ENCODE assay signal across 21 mouse cellular contexts in genomic region chr14:15365045-15365444, GRCm38 (mm10).
"Had no signal": no experiment of that assay in that cellular context is flagged by ENCODE, and none has a peak within 500 bp of the region (broad histone marks: within the 10 kb centered on the region; RNA-seq: fewer than 3 reads in every experiment).

No protein-coding gene starts in this region.

- H3K9ac ChIP-seq: limb, embryonic 12.5 days; limb, embryonic 15.5 days; liver, embryonic 14.5 days; liver, postnatal 0 days; lung, embryonic 14.5 days; midbrain, embryonic 15.5 days; neural tube, embryonic 13.5 days; stomach, embryonic 15.5 days had no signal

- H3K36me3 ChIP-seq: limb, embryonic 12.5 days; limb, embryonic 15.5 days; midbrain, embryonic 15.5 days; neural tube, embryonic 13.5 days; stomach, embryonic 15.5 days had no signal

- H3K4me1 ChIP-seq: limb, embryonic 12.5 days; limb, embryonic 15.5 days; midbrain, embryonic 15.5 days; neural tube, embryonic 13.5 days; stomach, embryonic 15.5 days had no signal

- H3K4me3 ChIP-seq: limb, embryonic 12.5 days; limb, embryonic 15.5 days; midbrain, embryonic 15.5 days; myocyte; neural tube, embryonic 13.5 days; stomach, embryonic 15.5 days had no signal

- H3K4me2 ChIP-seq: limb, embryonic 12.5 days; limb, embryonic 15.5 days; liver, embryonic 11.5 days; lung, embryonic 14.5 days; midbrain, embryonic 15.5 days; neural tube, embryonic 13.5 days; stomach, embryonic 15.5 days had no signal

- DNase-seq: kidney, adult 9 months; kidney, postnatal 14 days; kidney, postnatal 4 days; left cerebral cortex, postnatal 4 days; liver, postnatal 0 days; lung, embryonic 14.5 days; retina, postnatal 1 day; right cerebral cortex, postnatal 25 days; spleen, adult 18-20 months; thymus, adult 18-20 months; thymus, postnatal 36 days had no signal

- H3K9me3 ChIP-seq: limb, embryonic 12.5 days; limb, embryonic 15.5 days; midbrain, embryonic 15.5 days; neural tube, embryonic 13.5 days; stomach, embryonic 15.5 days had no signal

- ATAC-seq: liver, postnatal 0 days; lung, postnatal 0 days; midbrain, embryonic 15.5 days had no signal

- H3K27ac ChIP-seq: limb, embryonic 12.5 days; limb, embryonic 15.5 days; liver, embryonic 14.5 days; macrophage; midbrain, embryonic 15.5 days; neural tube, embryonic 13.5 days; stomach, embryonic 15.5 days had no signal

- H3K27me3 ChIP-seq: limb, embryonic 12.5 days; limb, embryonic 15.5 days; midbrain, embryonic 15.5 days; neural tube, embryonic 13.5 days; stomach, embryonic 15.5 days had no signal
